Mouse (Mus musculus) forebrain, postnatal 0 days (tissue): ENCODE measurements around the gene Itpa. TPM values are rescaled to one million over a fixed set of nuclear protein-coding genes. Genes with fewer than 3 reads are reported as not detected.

Experiments
- ATAC-seq: fragments of 200-750 bp; cut with Nextera tagmentation; 2 replicates; pipeline ENCODE4 v1.8.0; 2017; ENCODE audit warnings: mild to moderate bottlenecking, moderate library complexity
- DNase-seq: peaks from one replicate; pipeline ENCODE4 v3.0.0-alpha.2; 2015
- H3K27ac ChIP-seq: fragments of 300-500 bp; sonication (generic); 2 replicates; pipeline ENCODE4 v1.5.1; 2014; ENCODE audit warnings: low read depth, mild to moderate bottlenecking, antibody characterized with exemption, low read length, moderate library complexity, mixed read lengths
- H3K27me3 ChIP-seq: fragments of 300-500 bp; sonication (generic); 2 replicates; pipeline ENCODE4 v1.6.1; 2014; ENCODE audit warnings: mild to moderate bottlenecking, low read length, mixed read lengths; ENCODE audit not compliant: insufficient read depth
- H3K36me3 ChIP-seq: fragments of 300-500 bp; sonication (generic); 2 replicates; pipeline ENCODE4 v1.6.1; 2014; ENCODE audit warnings: mild to moderate bottlenecking, moderate library complexity; ENCODE audit not compliant: insufficient read depth
- H3K4me1 ChIP-seq: fragments of 300-500 bp; sonication (generic); 2 replicates; pipeline ENCODE4 v1.6.1; 2014; ENCODE audit warnings: antibody characterized with exemption; ENCODE audit not compliant: insufficient read depth
- H3K4me2 ChIP-seq: fragments of 300-500 bp; sonication (generic); 2 replicates; pipeline ENCODE4 v1.6.1; 2014; ENCODE audit warnings: low read depth, mild to moderate bottlenecking, moderate library complexity
- H3K4me3 ChIP-seq: fragments of 300-500 bp; sonication (generic); 2 replicates; pipeline ENCODE4 v1.5.1; 2014; ENCODE audit warnings: low read depth, low read length, mixed read lengths
- H3K9ac ChIP-seq: fragments of 300-500 bp; sonication (generic); 2 replicates; pipeline ENCODE4 v1.6.1; 2014; ENCODE audit warnings: mild to moderate bottlenecking
- H3K9me3 ChIP-seq: fragments of 300-500 bp; sonication (generic); 2 replicates; pipeline ENCODE4 v1.6.1; 2016; ENCODE audit warnings: low read length
- CTCF ChIP-seq: sonication (generic); IDR thresholded peaks from 2 replicates; pipeline ENCODE4 v1.5.1; 2016; ENCODE audit warnings: antibody characterized with exemption, control low read depth, low read depth
- WGBS: fragments of 180-500 bp; shearing (Covaris S2); extraction: QIAGEN DNeasy Blood & Tissue Kit; methylation state at CpG from one replicate; pipeline ENCODE4 v1.1.7; 2014; 5-methylcytosine and 5-hydroxymethylcytosine counted together
- polyA plus RNA-seq: library from polyadenylated mRNA; unstranded; fragments of >200 nt; fragmentation: Nextera tagmentation; extraction: Ambion mirVana; gene quantifications from 2 replicates; pipeline ENCODE4 v1.2.1, GENCODE M21; 2015
- total RNA-seq: library from RNA; depleted of rRNA; stranded (reverse); fragments of >200 nt; gene quantifications from 2 replicates; pipeline ENCODE4 v1.2.3, GENCODE M21; 2014

The Itpa gene
- total and polyA plus RNA-seq, 2 experiments from 2014 or later: 128 to 151 TPM

- Histone ChIP-seq H3K27me3 (no peaks in the 10 kb centered on the region), H3K27ac (no peak overlapping the region), H3K4me1 (no peaks in the 10 kb centered on the region), H3K4me2 (no peak overlapping the region), H3K9me3 (no peaks in the 10 kb centered on the region), H3K9ac (no peak overlapping the region), H3K36me3 (peaks cover 92% of the 10 kb centered on the region), H3K4me3 (no peak overlapping the region)
- ATAC-seq (no peak), DNase-seq (no peak)
- TF ChIP-seq CTCF: no peak
- WGBS: 86% methylated on average over 12 of the region's 12 CpGs
These were observed 11.7 kb downstream of the Itpa start for GRCm38 (mm10) chr2:130679154-130679553.

GRCm38 (mm10) chr2:130679899-130680298, 12.5 kb downstream of the Itpa start:
- Histone ChIP-seq H3K4me2 (no peak overlapping the region), H3K4me1 (no peaks in the 10 kb centered on the region), H3K36me3 (peaks cover 91% of the 10 kb centered on the region), H3K9ac (no peak overlapping the region), H3K27ac (no peak overlapping the region), H3K9me3 (no peaks in the 10 kb centered on the region), H3K4me3 (no peak overlapping the region), H3K27me3 (no peaks in the 10 kb centered on the region)
- 96% methylated on average over 6 of the region's 6 CpGs for WGBS
- ATAC-seq: no peak
- DNase-seq: no peak
- TF ChIP-seq CTCF: no peak

DNA sequence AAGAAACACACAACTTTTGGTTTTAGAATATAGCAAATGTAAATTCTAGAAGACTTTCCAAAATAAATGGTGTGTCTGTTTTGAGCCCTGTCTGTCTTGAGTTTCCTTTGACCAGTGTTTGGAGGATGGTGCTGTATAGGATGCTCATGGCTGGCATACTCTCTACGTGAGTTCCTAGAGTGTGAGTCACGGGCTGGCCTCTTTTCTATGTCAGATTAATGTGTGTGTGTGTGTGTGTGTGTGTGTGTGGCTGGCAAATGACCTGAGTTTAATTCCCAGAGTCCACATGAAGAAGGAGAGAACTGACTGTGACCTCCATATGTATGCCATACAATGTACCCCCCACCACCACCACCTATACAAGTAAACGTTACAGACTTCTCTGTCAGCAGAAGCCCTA, 14.1 kb downstream of the Itpa start:
- Histone ChIP-seq H3K4me2 (no peak overlapping the region), H3K27me3 (no peaks in the 10 kb centered on the region), H3K4me1 (no peaks in the 10 kb centered on the region), H3K36me3 (peaks cover 76% of the 10 kb centered on the region), H3K9me3 (no peaks in the 10 kb centered on the region), H3K9ac (no peak overlapping the region), H3K4me3 (no peak overlapping the region), H3K27ac (no peak overlapping the region)
- no peak for TF ChIP-seq CTCF
- no peak for DNase-seq
- no peak for ATAC-seq
- 83% methylated on average over 3 of the region's 3 CpGs for WGBS

- ATAC-seq (no peak), DNase-seq (no peak)
- Histone ChIP-seq H3K9me3 (no peaks in the 10 kb centered on the region), H3K27me3 (no peaks in the 10 kb centered on the region), H3K9ac (no peak overlapping the region), H3K4me3 (no peak overlapping the region), H3K4me2 (no peak overlapping the region), H3K36me3 (peaks cover 37% of the 10 kb centered on the region), H3K4me1 (no peaks in the 10 kb centered on the region), H3K27ac (no peak overlapping the region)
- no peak for TF ChIP-seq CTCF
- 87% methylated on average over 9 of the region's 9 CpGs for WGBS
These were observed 18.0 kb downstream of the Itpa start for GRCm38 (mm10) chr2:130685426-130685825.

GRCm38 (mm10) chr2:130689011-130689410, 21.6 kb downstream of the Itpa start:
- Histone ChIP-seq H3K4me3 (no peak overlapping the region), H3K27ac (no peak overlapping the region), H3K9ac (no peak overlapping the region), H3K9me3 (no peaks in the 10 kb centered on the region), H3K4me2 (no peak overlapping the region), H3K4me1 (no peaks in the 10 kb centered on the region), H3K27me3 (no peaks in the 10 kb centered on the region), H3K36me3 (peaks cover 8% of the 10 kb centered on the region; the same call in 1 of the 2 replicates)
- ATAC-seq (no peak), DNase-seq (no peak)
- WGBS: 88% methylated on average over 2 of the region's 2 CpGs
- no peak for TF ChIP-seq CTCF

DNA sequence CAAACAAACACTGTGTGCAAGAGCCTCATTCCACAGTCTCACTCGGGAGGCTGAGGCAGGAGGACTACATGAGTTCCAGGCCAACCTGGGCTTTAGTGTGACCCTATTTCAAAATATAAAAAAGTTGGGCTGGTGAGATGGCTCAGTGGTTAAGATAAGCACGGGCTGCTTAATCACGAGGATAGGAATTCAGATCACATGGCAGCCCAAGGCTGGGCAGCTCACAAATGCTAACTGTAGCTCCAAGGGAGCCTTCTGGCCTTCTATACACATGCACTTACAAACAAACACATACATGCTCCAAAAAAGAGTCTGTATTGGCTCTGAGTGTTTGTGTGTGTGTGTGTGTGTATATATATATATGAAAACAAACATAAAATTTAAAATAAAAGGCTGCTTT, 26.2 kb downstream of the Itpa start:
- 52% methylated on average over 3 of the region's 3 CpGs for WGBS
- no peak for ATAC-seq
- no peaks in the 10 kb centered on the region for H3K9me3 ChIP-seq

GRCm38 (mm10) chr2:130696700-130697152, 29.3 kb downstream of the Itpa start:
- WGBS: 2% methylated on average over 31 of the region's 31 CpGs
- H3K9ac ChIP-seq: peak overlapping the region; percentile 53
- no peak for DNase-seq
- peaks cover 12% of the 10 kb centered on the region; the same call in 1 of the 2 replicates for H3K27me3 ChIP-seq
- H3K4me2 ChIP-seq: peak overlapping the region; percentile 100
- H3K36me3 ChIP-seq: no peaks in the 10 kb centered on the region
- peaks cover 8% of the 10 kb centered on the region; the same call in 1 of the 2 replicates for H3K4me1 ChIP-seq
- no peak for TF ChIP-seq CTCF
- ATAC-seq: peak; percentile 25
- peak overlapping the region; percentile 46 for H3K4me3 ChIP-seq
- no peaks in the 10 kb centered on the region for H3K9me3 ChIP-seq
- no peak overlapping the region for H3K27ac ChIP-seq

More for the DNA sequence above, 26.2 kb downstream of the Itpa start:
- Histone ChIP-seq H3K4me3 (no peak overlapping the region), H3K4me2 (no peak overlapping the region), H3K36me3 (no peaks in the 10 kb centered on the region), H3K4me1 (peaks cover 8% of the 10 kb centered on the region; the same call in 1 of the 2 replicates), H3K27ac (no peak overlapping the region), H3K27me3 (peaks cover 12% of the 10 kb centered on the region; the same call in 1 of the 2 replicates), H3K9ac (no peak overlapping the region)
- DNase-seq: no peak
- TF ChIP-seq CTCF: no peak
